Mouse (Mus musculus) MEL (cell line): ENCODE measurements around the gene Hpse. TPM values are rescaled to one million over a fixed set of nuclear protein-coding genes. Genes with fewer than 3 reads are reported as not detected.

ENCODE experiments used
- DNase-seq: peaks from one replicate; pipeline ENCODE4 v3.0.0; 2011; ENCODE audit warnings: low read depth, low spot score
- H3K27ac ChIP-seq: 2 replicates; pipeline ENCODE4 v1.5.1; 2012; ENCODE audit warnings: low read depth, mild to moderate bottlenecking, control low read depth, low read length, moderate library complexity; ENCODE audit not compliant: control insufficient read depth
- H3K27me3 ChIP-seq, 2 experiments: fragments of 150-350 bp in 1 of 2; sonication (generic) in 1 of 2; 2 replicates each; pipeline ENCODE4 v1.6.1; 2012; ENCODE audit warnings: low read length in 2 of 2, mild to moderate bottlenecking in 2 of 2, improper control_type of control experiment in 1 of 2, moderate library complexity in 1 of 2; ENCODE audit not compliant: insufficient read depth in 2 of 2, control insufficient read depth in 1 of 2
- H3K36me3 ChIP-seq, 2 experiments: 2 replicates each; pipeline ENCODE4 v1.6.1; 2012 to 2014; ENCODE audit warnings: low read length in 2 of 2, improper control_type of control experiment in 1 of 2, inconsistent platforms in 1 of 2, mild to moderate bottlenecking in 1 of 2; ENCODE audit not compliant: insufficient read depth in 2 of 2, control insufficient read depth in 1 of 2
- H3K4me1 ChIP-seq, 2 experiments: fragments of 150-350 bp in 1 of 2; sonication (generic) in 1 of 2; 2 replicates each; pipeline ENCODE4 v1.6.1; 2012; ENCODE audit warnings: low read length in 2 of 2, improper control_type of control experiment in 1 of 2, mild to moderate bottlenecking in 1 of 2; ENCODE audit not compliant: insufficient read depth in 2 of 2, control insufficient read depth in 1 of 2
- H3K4me3 ChIP-seq, 2 experiments: fragments of 150-350 bp in 1 of 2; sonication (generic) in 1 of 2; 2 replicates each; pipeline ENCODE4 v1.5.1; 2012; ENCODE audit warnings: low read depth in 2 of 2, low read length in 2 of 2, mild to moderate bottlenecking in 2 of 2, moderate library complexity in 2 of 2, control low read depth in 1 of 2, improper control_type of control experiment in 1 of 2; ENCODE audit not compliant: control insufficient read depth in 1 of 2, insufficient read depth in 1 of 2
- H3K79me2 ChIP-seq: 2 replicates; pipeline ENCODE4 v1.6.1; 2012; ENCODE audit warnings: mild to moderate bottlenecking, low read length, moderate library complexity; ENCODE audit not compliant: control insufficient read depth, poor library complexity, insufficient read depth
- H3K9ac ChIP-seq: 2 replicates; pipeline ENCODE4 v1.6.1; 2012; ENCODE audit warnings: low read depth, mild to moderate bottlenecking, control low read depth, low read length, moderate library complexity; ENCODE audit not compliant: control insufficient read depth, poor library complexity, severe bottlenecking
- H3K9me3 ChIP-seq: fragments of 150-350 bp; sonication (generic); replicated peaks from 2 replicates; pipeline ENCODE4 v1.6.1; 2012; ENCODE audit warnings: mild to moderate bottlenecking, low read length, improper control_type of control experiment, moderate library complexity; ENCODE audit not compliant: insufficient read depth
- CHD2 ChIP-seq: IDR thresholded peaks from 2 replicates; pipeline ENCODE4 v1.6.1; 2011; ENCODE audit warnings: low read length, improper control_type of control experiment
- CTCF ChIP-seq, 3 experiments: IDR thresholded peaks in 2 of 3; conservative IDR thresholded peaks in 1 of 3; 2 replicates each; pipeline ENCODE4 v1.5.1; 2011 to 2012; ENCODE audit warnings: low read length in 3 of 3, low read depth in 2 of 3, mild to moderate bottlenecking in 2 of 3, improper control_type of control experiment in 1 of 3, inconsistent platforms in 1 of 3, mixed read lengths in 1 of 3, moderate library complexity in 1 of 3; ENCODE audit not compliant: control insufficient read depth in 1 of 3, insufficient read depth in 1 of 3, poor library complexity in 1 of 3, severe bottlenecking in 1 of 3
- E2F4 ChIP-seq: IDR thresholded peaks from 2 replicates; pipeline ENCODE4 v1.6.1; 2011; ENCODE audit warnings: low read depth, low read length, improper control_type of control experiment, borderline replicate concordance
- ELF1 ChIP-seq: IDR thresholded peaks from 2 replicates; pipeline ENCODE4 v1.6.1; 2014; ENCODE audit warnings: low read depth, mild to moderate bottlenecking, inconsistent platforms, low read length, improper control_type of control experiment, moderate library complexity
- EP300 ChIP-seq, 2 experiments: IDR thresholded peaks; 2 replicates each; pipeline ENCODE4 v1.6.1; 2011; ENCODE audit warnings: improper control_type of control experiment in 2 of 2, low read length in 2 of 2, low read depth in 1 of 2, mild to moderate bottlenecking in 1 of 2
- GABPA ChIP-seq: IDR thresholded peaks from 2 replicates; pipeline ENCODE4 v1.6.1; 2012; ENCODE audit warnings: low read depth, mild to moderate bottlenecking, inconsistent platforms, low read length, improper control_type of control experiment, moderate library complexity
- GATA1 ChIP-seq: IDR thresholded peaks from 2 replicates; pipeline ENCODE4 v1.6.1; 2011; ENCODE audit warnings: low read depth, low read length, improper control_type of control experiment
- HCFC1 ChIP-seq: IDR thresholded peaks from 2 replicates; pipeline ENCODE4 v1.6.1; 2012; ENCODE audit warnings: low read depth, mild to moderate bottlenecking, inconsistent platforms, low read length, improper control_type of control experiment, moderate library complexity
- JUND ChIP-seq: IDR thresholded peaks from 2 replicates; pipeline ENCODE4 v1.6.1; 2011; ENCODE audit warnings: low read depth, mild to moderate bottlenecking, improper control_type of control experiment, low read length
- KAT2A ChIP-seq: conservative IDR thresholded peaks from 2 replicates; pipeline ENCODE4 v1.6.1; 2012; ENCODE audit warnings: low read depth, low read length, improper control_type of control experiment, inconsistent platforms
- MAFK ChIP-seq: IDR thresholded peaks from 2 replicates; pipeline ENCODE4 v1.6.1; 2011; ENCODE audit warnings: low read depth, mild to moderate bottlenecking, low read length, improper control_type of control experiment, borderline replicate concordance
- MAX ChIP-seq: IDR thresholded peaks from 2 replicates; pipeline ENCODE4 v1.6.1; 2011; ENCODE audit warnings: low read length, improper control_type of control experiment
- MEF2A ChIP-seq: IDR thresholded peaks from 2 replicates; pipeline ENCODE4 v1.6.1; 2014; ENCODE audit warnings: low read depth, mild to moderate bottlenecking, inconsistent platforms, low read length, improper control_type of control experiment; ENCODE audit not compliant: poor library complexity, insufficient replicate concordance, severe bottlenecking; ENCODE audit errors: extremely low read depth
- MYC ChIP-seq: IDR thresholded peaks from 2 replicates; pipeline ENCODE4 v1.6.1; 2011; ENCODE audit warnings: low read depth, mild to moderate bottlenecking, low read length, improper control_type of control experiment, moderate library complexity
- POLR2A ChIP-seq, 2 experiments: IDR thresholded peaks; 2 replicates each; pipeline ENCODE4 v1.6.1; 2011 to 2012; ENCODE audit warnings: low read length in 2 of 2, mild to moderate bottlenecking in 2 of 2, control low read depth in 1 of 2, improper control_type of control experiment in 1 of 2, low read depth in 1 of 2, moderate library complexity in 1 of 2; ENCODE audit not compliant: control insufficient read depth in 1 of 2, insufficient read depth in 1 of 2, poor library complexity in 1 of 2
- POLR2AphosphoS2 ChIP-seq: IDR thresholded peaks from 2 replicates; pipeline ENCODE4 v1.6.1; 2011; ENCODE audit warnings: low read length, improper control_type of control experiment
- RAD21 ChIP-seq: IDR thresholded peaks from 2 replicates; pipeline ENCODE4 v1.6.1; 2011; ENCODE audit warnings: mild to moderate bottlenecking, low read depth, low read length, improper control_type of control experiment
- RCOR1 ChIP-seq: IDR thresholded peaks from 2 replicates; pipeline ENCODE4 v1.6.1; 2012; ENCODE audit warnings: low read depth, mild to moderate bottlenecking, inconsistent platforms, low read length, improper control_type of control experiment
- SIN3A ChIP-seq: IDR thresholded peaks from 2 replicates; pipeline ENCODE4 v1.6.1; 2012; ENCODE audit warnings: low read length, improper control_type of control experiment, inconsistent platforms
- SMC3 ChIP-seq: IDR thresholded peaks from 2 replicates; pipeline ENCODE4 v1.6.1; 2011; ENCODE audit warnings: low read depth, low read length, improper control_type of control experiment
- UBTF ChIP-seq: IDR thresholded peaks from 2 replicates; pipeline ENCODE4 v1.6.1; 2012; ENCODE audit warnings: low read depth, mild to moderate bottlenecking, inconsistent platforms, low read length, improper control_type of control experiment, moderate library complexity, borderline replicate concordance; ENCODE audit not compliant: insufficient read depth
- USF1 ChIP-seq: IDR thresholded peaks from 2 replicates; pipeline ENCODE4 v1.6.1; 2014; ENCODE audit warnings: low read depth, mild to moderate bottlenecking, inconsistent platforms, low read length, improper control_type of control experiment, moderate library complexity
- USF2 ChIP-seq, 2 experiments: IDR thresholded peaks; 2 replicates each; pipeline ENCODE4 v1.6.1; 2011 to 2012; ENCODE audit warnings: improper control_type of control experiment in 2 of 2, low read length in 2 of 2, borderline replicate concordance in 1 of 2, inconsistent platforms in 1 of 2, low read depth in 1 of 2, mild to moderate bottlenecking in 1 of 2; ENCODE audit not compliant: insufficient read depth in 1 of 2
- ZKSCAN1 ChIP-seq: IDR thresholded peaks from 2 replicates; pipeline ENCODE4 v1.6.1; 2012; ENCODE audit warnings: low read depth, mild to moderate bottlenecking, inconsistent platforms, low read length, improper control_type of control experiment, moderate library complexity
- ZMIZ1 ChIP-seq: IDR thresholded peaks from 2 replicates; pipeline ENCODE4 v1.6.1; 2012; ENCODE audit warnings: low read depth, mild to moderate bottlenecking, inconsistent platforms, low read length, improper control_type of control experiment, moderate library complexity
- polyA plus RNA-seq, 2 experiments: library from polyadenylated mRNA; stranded (reverse) in 1 of 2; unstranded in 1 of 2; fragments of >175 nt in 1 of 2; fragments of >200 nt in 1 of 2; gene quantifications; 2 replicates each; pipeline versions ENCODE4 v1.2.1 to v1.2.4; 2012; ENCODE audit warnings: low replicate concordance in 2 of 2, low read depth in 1 of 2; ENCODE audit not compliant: insufficient read length in 2 of 2, insufficient read depth in 1 of 2, missing spikeins in 1 of 2
- total RNA-seq: library from RNA; depleted of rRNA; stranded (reverse); fragments of 300-350 nt; gene quantifications from 2 replicates; pipeline ENCODE4 v1.2.3, GENCODE M21; 2012

Hpse gene
- total and polyA plus RNA-seq, 3 experiments: 0.03 TPM; not detected in 2

GRCm38 (mm10) chr5:100704272-100704671, 15.2 kb downstream of the Hpse start:
- H3K9ac ChIP-seq: no peak overlapping the region
- no peaks in the 10 kb centered on the region for H3K27me3 ChIP-seq
- H3K79me2 ChIP-seq: no peaks in the 10 kb centered on the region
- H3K27ac ChIP-seq: no peak overlapping the region
- no peaks in the 10 kb centered on the region for H3K36me3 ChIP-seq
- no peaks in the 10 kb centered on the region for H3K9me3 ChIP-seq
- no peaks in the 10 kb centered on the region for H3K4me1 ChIP-seq
- DNase-seq: peak; percentile 40
- no peak overlapping the region for H3K4me3 ChIP-seq
- TF ChIP-seq POLR2AphosphoS2 (no peak), SMC3 (peak; percentile 42), ELF1 (no peak), GATA1 (peak; percentile 39; the same call in 1 of the 2 replicates), EP300 (IDR thresholded peaks at IDR 0.05; ENCODE audit: low read depth in 1 of 2, low read length in 2 of 2) (no peak), KAT2A (no peak), MAFK (no peak), RAD21 (peak; percentile 40), CTCF (IDR thresholded peaks at IDR 0.05 in 2 of 3, conservative IDR thresholded peaks at IDR 0.05 in 1 of 3; ENCODE audit: control insufficient read depth in 1 of 3, insufficient read depth in 1 of 3, low read depth in 2 of 3, low read length in 3 of 3, poor library complexity in 1 of 3, severe bottlenecking in 1 of 3) (peak; percentile 35 to 46 (median 43); a peak in 4 of 6 replicates)

- H3K4me1 ChIP-seq: peaks cover 0 to 4% of the 10 kb centered on the region in 2 experiments; a peak in 3 of 4 replicates
- no peak overlapping the region for H3K9ac ChIP-seq
- no peaks in the 10 kb centered on the region for H3K79me2 ChIP-seq
- H3K4me3 ChIP-seq: no peak overlapping the region
- H3K27me3 ChIP-seq: no peaks in the 10 kb centered on the region
- TF ChIP-seq MAX: no peak
- no peak for TF ChIP-seq SIN3A
- no peak for TF ChIP-seq MEF2A
- no peak for TF ChIP-seq RCOR1
- no peak for TF ChIP-seq GABPA
- no peak for TF ChIP-seq GATA1
- TF ChIP-seq ZKSCAN1: no peak
- no peak for TF ChIP-seq HCFC1
- TF ChIP-seq USF2 (IDR thresholded peaks at IDR 0.05; ENCODE audit: borderline replicate concordance in 1 of 2, insufficient read depth in 1 of 2, low read depth in 1 of 2, low read length in 2 of 2): no peak
- no peak for TF ChIP-seq MYC
- no peak for TF ChIP-seq POLR2A (IDR thresholded peaks at IDR 0.05; ENCODE audit: control insufficient read depth in 1 of 2, insufficient read depth in 1 of 2, low read depth in 1 of 2, low read length in 2 of 2, poor library complexity in 1 of 2)
- TF ChIP-seq ZMIZ1: no peak
- TF ChIP-seq USF1: no peak
- TF ChIP-seq POLR2AphosphoS2: no peak
- TF ChIP-seq JUND: no peak
- TF ChIP-seq UBTF: no peak
- no peak for TF ChIP-seq E2F4
- TF ChIP-seq CHD2: no peak
- no peaks in the 10 kb centered on the region for H3K9me3 ChIP-seq
- H3K27ac ChIP-seq: no peak overlapping the region
- H3K36me3 ChIP-seq: no peaks in the 10 kb centered on the region; a peak in 2 of 4 replicates
- no peak for DNase-seq
These were observed 17.2 kb downstream of the Hpse start for GRCm38 (mm10) chr5:100702325-100702724.
